Mouse (Mus musculus) left cerebral cortex, postnatal 14 days (tissue): ENCODE measurements around the gene Olfr1416. TPM values are rescaled to one million over a fixed set of nuclear protein-coding genes. Genes with fewer than 3 reads are reported as not detected.
A peak's percentile ranks its signal among the peaks of the same experiment; 100 is the strongest.
"Not testable (repeated sequence)": the region's sequence is repeated elsewhere in the genome, so short reads cannot be mapped to it uniquely, and the experiment has no call there.

Source experiments
- DNase-seq, 2 experiments: peaks; one replicate each; pipeline ENCODE4 v3.0.0; 2021 to 2022; ENCODE audit warnings: low spot score in 2 of 2, mixed read lengths in 1 of 2
- intact Hi-C: fragments of 180-260 bp; cut with DNase I; formaldehyde crosslinking; loops from one replicate; pipeline ENCODE4 v1.15.1; 2025
- long read RNA-seq, 2 experiments: library from polyadenylated mRNA; stranded (forward); transcript quantifications; one replicate each; pipeline ENCODE4 v2.0.0; 2021
- total RNA-seq, 2 experiments: library from RNA; stranded (reverse); gene quantifications; 2 replicates each; pipeline ENCODE4 v1.2.3; 2021

The Olfr1416 gene
- total RNA-seq = not detected
- long read RNA-seq, experiment 1 = 0 reads
- long read RNA-seq, experiment 2 = 0 reads

DNA sequence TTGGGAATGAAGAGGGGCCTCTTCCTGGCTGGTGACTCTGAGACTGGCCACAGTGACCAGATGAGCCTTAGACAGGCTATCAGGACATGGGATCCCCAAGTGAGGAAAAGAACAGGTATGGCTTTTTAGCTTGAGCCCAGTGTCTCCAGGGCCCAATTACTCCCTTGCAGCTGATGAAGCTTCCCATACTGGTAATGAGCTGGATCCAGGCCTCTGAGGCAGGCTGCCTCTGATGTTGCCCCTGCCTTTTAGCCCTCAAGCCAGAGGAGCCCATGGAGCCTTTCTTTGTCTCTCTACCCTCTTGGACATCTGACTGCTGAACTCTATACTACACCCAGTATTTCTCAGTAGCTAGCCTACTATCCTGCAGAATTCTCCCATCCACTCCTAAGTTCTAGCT is at the start of gene Olfr1416:
TSS of gene Olfr1416 (minus strand) at position 101 of the 400 bp plus-strand sequence.
- DNase-seq = no peak
- intact Hi-C loops = no loop called here

DNA sequence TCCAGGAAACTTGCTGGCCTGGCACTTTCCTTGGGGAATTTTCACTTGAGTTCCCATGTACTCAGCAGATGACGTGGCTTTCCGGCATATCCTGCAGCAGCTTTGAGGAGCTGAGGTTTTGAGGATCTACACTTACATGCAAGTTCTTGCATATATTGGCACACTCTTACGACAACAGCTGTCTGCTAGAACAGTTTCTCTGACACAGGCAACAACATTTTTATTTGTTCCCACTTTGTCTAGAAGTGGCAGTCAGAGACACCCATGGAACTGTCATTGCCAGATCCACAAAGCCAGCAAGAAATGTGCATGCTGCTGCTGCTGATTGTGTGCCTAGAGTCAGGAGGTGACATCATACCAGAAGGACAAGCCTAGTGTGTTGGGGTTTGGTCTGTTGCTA is 38.9 kb upstream of the Olfr1416 start:
- intact Hi-C loops = loop anchor here (5.0 kb wide), 1 partner anchor 309 kb away; the partner anchor contains the start of gene Gpc1

DNA sequence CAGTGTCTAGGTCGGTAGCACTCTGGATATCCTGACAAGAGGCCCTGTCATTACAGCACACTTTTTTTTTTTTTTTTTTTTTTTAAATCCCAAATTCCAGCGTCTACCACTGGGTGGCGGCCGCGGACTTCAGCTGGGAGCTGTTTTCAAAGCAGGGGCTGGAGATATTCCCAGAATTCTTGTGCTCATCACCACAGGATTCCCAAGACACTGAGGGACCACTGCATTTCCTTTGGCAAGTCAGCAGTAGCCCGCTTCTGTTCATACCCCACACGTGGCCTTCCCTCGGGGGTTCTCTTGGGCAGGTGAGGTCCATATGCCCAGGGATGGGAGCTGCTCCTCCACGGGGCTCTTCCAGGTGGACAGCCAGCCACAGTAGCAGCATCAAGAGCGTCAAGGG is 36.5 kb upstream of the Olfr1416 start:
- intact Hi-C loops = loop anchor here (1.0 to 5.0 kb wide), 2 partner anchors 90 to 311 kb away; partner anchors contain the start of gene Gpc1
- DNase-seq = peak; percentile 61 to 67

More for the DNA sequence above, 38.9 kb upstream of the Olfr1416 start:
- DNase-seq = no peak

DNA sequence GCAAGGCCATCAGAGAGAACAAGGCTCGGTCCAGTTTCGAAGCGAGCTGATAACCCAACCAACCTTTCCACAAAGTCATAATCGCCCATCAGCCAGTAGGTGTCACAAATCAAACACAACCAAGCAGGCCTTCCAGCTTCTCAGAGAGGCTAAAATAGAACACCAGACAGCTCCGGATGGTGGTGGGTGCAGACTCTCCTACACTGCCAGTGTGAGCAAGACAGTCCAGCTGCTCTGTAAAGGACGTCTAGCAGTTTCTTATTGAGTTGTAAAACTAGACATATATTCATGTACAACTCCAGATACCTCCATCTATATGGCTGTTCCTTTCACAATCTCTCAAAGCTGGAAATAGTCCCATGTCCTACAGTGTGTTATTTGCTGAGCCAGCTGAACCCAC is 34.1 kb upstream of the Olfr1416 start:
- DNase-seq = peak; percentile 59 to 61
- intact Hi-C loops = loop anchor here (5.0 kb wide), 1 partner anchor 378 kb away; no protein-coding TSS in a partner anchor

DNA sequence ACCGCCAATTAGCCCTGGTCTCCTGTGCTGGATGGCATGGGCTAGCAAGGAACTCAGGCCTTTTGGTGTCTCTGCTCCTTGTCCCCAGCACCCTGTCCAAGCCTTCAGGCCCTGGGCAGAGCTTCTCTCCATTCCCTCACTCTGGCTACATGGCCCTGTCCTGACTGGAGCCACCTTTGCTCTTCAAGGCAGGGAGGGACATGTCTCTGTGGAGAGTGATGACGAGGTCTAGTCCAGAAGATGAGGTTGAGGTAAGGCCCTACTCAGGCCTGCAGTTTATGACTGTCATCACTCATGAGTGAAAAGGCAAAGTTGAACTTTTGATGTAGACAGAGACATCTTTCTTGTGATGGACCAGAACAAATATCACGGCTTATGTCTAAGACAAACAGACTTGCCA is 33.6 kb upstream of the Olfr1416 start, which contains the start of gene Olfr1414:
TSS of gene Olfr1414 (minus strand) at position 101 of the 400 bp plus-strand sequence.
- DNase-seq = no peak
- intact Hi-C loops = loop anchor here (5.0 kb wide), 1 partner anchor 379 kb away; no protein-coding TSS in a partner anchor

DNA sequence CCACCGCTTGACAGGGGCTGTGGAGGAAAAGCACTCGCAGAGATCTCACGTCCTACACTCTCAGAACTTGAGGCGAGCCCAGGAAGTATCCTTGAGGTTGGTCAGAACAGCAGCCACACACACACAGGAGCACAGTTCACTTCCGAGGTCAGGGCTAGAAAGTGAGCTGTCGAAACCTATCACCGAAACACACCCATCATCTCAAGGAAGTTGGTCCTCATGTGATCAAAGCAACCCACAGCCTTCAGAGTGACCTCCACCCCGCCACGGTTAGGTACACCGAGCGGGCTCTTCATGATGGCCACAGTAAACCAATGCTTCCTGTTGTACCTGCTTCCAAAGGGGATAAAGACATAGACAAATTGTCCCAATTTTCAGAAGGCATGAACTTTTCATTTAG is 30.5 kb upstream of the Olfr1416 start:
- intact Hi-C loops = loop anchor here (5.0 kb wide), 1 partner anchor 382 kb away; no protein-coding TSS in a partner anchor
- DNase-seq = no peak

DNA sequence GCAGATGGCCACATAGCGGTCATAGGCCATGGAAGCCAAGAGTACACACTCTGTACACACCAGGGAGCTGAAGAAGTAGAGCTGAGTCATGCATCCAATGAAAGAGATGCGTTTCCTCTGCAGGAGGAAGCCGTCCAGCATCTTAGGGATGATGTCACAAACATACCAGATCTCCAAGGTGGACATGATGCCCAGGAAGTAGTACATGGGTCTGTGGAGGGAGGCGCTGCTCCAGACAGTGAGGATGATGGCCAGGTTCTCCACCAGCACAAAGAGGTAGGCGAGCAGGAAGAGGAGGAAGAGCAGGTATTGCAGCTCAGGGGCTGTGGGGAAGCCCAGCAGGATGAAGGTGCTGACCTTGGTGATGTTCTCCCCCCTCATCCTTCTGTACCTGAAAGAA is 26.7 kb upstream of the Olfr1416 start:
- intact Hi-C loops, DNase-seq: not testable (repeated sequence)

DNA sequence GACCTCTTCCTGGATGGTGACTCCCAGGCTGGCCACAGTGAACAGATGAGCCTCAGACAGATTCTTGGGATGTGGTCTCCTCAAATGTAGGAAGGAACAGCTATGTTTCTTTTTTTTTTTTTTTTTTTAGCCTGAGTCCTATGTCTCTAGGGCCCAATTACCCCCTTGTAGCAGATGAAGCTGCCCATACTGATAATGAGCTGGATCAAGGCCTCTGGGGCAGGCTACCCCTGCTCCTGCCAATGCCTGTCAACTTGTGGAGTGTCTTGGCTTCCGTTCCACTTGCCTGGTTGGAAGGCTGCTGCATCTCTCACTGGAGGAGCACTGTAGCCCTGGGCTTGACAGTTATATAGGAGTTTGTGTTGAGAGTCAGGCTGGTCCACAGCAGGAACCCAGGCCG is 11.1 kb upstream of the Olfr1416 start, which contains the start of gene Olfr1415:
TSS of gene Olfr1415 (minus strand) at position 101 of the 400 bp plus-strand sequence.
- intact Hi-C loops = no loop called here
- DNase-seq = no peak

DNA sequence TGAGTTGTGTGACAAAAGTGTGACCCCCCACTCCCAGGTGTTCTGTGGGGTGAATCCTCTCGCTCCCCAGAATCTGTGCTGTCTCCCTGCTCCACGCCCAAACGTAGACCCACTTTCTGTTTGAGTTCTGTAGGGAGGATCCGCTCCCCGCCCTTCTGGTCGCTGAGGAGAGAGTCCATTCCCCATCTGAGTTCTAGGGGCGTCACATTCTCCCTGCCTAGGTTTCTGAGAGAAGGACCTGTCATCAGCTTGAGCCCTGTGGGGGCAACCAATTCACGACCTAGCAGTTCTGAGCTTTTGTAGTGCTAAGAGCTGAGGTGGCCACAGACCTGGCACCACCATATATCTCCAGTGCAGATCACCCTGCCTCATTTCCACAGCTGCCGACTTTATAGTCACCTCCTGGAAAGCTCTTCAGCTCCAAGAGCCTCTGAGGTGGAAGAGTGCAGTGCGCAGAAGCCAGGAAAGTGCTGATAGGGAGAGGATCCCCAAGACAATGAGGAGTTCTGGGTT is 10.8 kb downstream of the Olfr1416 start:
- intact Hi-C loops = no loop called here
- DNase-seq = peak in 1 of 2 experiments; percentile 8

DNA sequence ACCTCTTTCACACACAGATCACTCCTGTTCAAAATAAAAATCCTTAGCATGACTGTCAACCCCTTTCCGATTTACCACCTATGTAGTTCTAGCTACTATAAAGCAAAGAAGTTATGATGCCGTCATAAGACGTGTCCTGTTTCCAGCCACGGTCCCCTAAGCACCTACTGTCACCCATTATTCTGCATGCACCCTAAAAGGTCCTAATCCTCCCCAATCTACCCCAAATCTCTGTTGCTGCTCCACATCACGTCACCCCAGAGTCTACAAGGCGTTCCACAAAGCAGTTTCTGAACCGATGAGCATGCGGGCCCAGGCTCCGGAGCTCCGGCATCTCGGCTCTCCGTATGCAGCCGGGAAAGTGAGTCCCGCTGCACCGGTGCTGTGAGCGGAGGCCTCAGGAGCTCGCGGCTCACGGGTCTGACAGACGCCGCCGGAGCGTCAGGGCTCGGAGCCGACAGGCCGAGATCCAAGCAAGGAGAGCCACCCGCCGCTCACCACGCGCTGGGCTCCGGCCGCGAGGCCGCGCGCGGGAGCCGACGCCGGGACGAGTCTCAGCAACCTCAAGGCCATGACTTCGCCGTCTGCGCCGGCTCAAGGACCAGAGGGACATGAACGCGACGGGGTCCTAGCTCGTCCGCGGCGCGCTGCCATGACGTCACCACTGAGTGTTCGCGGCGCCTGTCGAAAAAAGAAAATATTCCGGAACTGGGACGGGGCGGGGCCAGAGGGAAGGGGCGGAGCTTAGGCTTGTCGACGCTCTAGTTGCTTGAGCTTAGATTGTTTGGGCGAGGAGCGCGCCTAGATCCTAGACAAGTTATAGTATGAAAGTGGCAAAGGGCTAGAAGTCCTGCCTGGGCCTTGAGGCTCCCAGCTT is 11.5 kb downstream of the Olfr1416 start, which contains the start of gene Ndufa10:
TSS of gene Ndufa10 (minus strand) at position 696 of the 877 bp plus-strand sequence.
- DNase-seq = peak; percentile 92 to 94
- intact Hi-C loops = no loop called here

DNA sequence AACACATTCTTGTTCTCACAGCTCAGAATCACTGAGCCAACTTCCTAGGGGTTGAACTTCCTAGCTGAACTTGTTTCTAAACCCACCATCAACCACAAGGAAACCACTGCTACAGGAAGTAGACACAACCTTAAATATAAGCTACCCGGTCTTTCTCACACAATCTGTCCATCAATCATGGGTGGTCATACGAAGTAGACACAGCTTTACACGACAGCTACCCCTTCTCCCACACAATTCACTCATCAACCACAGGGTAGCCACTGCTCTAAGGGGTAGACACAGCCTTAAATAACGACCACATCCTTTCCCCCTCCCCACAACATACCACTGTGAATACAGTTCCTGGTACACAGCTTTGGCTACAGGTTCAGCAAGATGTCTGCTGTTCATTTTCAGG is 16.0 kb downstream of the Olfr1416 start:
- intact Hi-C loops = loop anchor here (10.0 kb wide), 1 partner anchor 934 kb away; no protein-coding TSS in a partner anchor
- DNase-seq = no peak

DNA sequence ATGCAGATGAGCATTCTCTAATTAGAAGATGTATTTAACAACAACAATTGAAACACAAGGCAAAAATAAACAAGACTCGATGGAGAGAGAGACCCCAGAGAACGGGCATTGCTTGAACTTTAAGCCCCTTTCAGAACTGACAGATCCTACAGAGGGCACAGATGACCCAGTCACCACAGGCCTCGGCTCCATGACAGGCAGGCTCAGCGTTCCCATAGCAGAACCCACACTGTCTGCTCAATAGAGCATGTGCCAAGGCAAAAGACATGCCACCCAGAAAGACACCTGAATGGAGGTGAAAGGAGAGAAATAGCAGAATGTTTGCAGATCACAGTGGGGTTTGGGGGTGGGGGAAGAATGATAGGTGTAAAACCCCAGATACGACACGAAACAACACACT is 26.5 kb downstream of the Olfr1416 start:
- intact Hi-C loops = no loop called here
- DNase-seq = no peak

DNA sequence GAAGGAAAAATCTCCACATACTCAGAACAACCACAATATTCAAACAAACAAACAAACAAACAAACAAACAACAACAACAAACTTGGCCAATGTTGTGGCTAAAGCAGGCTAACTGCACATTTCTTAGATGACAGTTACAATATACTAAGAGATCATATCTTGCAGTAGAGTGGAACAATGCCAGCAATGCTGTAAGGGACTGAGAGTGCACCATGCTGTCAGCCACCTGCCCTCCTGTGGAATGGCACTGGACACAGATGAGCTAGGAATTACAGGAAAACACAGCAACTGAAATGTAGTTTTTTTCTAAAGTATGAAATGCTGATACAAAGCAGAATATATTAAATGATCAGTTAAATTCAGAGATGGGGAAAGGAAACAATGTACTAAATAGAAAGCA is 27.2 kb downstream of the Olfr1416 start:
- DNase-seq = no peak
- intact Hi-C loops = no loop called here

DNA sequence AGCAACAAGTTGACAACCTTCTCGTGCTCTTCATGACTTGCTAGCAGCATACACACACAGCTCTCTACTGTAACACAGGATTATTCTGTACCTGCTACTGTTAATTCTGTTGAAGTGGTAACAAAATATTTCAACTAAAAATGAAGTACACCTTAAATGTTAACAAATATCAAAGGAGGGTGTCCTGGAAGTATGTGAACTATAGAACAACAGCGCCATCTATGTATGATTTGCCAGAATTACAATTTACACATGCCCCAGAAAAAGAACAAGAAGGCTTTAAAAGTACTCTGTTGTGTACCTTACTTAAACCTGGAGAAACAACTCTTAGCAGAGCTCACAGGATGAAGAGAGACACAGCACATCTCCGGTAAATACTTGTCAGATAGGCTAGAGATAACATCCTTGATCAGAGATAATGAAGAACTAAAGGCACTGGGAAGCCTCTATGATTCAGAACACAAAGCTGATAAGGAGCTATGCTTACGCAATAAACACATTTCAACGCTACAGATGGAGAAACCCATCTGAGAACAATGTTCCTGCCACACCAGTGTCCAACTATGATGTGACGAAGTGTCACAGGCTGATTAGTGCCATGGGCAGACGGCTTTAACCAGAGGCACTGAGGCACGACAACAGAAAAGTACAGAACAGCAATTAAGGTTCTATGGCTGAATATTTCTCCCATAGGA is 31.0 kb downstream of the Olfr1416 start:
- intact Hi-C loops = loop anchor here (5.0 kb wide), 2 partner anchors 277 to 497 kb away; no protein-coding TSS in a partner anchor
- DNase-seq = peak; percentile 34 to 43

DNA sequence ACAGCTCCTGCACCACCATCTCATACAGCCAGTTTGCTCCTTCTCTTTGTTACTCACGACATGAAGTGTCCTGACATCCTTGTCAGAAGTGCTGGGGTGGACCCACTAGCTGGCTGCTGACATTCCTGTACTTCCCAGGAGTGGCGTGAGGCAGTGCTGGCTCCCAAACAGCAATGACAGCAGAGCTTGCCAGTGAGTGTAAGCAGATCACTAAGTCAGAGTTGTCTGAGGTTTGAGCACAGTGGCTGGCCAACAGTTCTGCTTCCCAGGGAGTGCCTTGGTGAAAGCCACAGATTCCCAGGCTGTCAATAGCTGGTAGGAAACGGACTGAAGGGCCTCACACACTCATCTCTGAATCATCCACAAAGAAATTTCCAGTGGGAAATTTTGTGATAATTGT is 36.6 kb downstream of the Olfr1416 start:
- no peak for DNase-seq
- intact Hi-C loops = no loop called here

DNA sequence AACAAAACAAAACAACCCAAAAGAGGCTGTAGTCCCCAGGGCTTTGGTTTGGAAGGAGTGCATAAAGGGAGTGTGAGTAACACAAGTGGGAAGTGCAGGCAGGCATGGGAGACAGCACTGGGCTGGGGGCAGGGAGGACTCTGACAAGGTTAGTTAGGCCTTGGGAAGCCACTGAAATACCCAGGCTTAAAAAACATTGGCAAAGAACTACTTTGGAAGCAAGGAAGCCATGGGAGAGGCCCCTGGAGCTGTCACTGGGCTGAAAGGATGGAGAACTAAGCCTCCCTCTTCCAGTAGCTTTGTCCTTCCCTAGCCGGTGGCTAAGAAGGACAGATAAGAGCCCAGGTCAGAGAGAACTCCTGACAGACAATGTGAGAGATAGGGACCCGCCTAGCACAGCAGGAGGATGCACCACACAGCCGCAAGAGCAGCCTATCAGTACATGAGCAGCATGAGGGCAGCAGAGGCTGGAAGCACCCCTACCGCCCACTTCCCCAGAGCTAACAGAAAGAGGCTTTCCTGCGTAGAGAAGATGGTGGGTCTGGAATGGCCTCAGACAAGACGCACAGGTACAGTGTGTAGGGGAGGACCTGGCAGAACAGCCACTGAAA is 43.4 kb downstream of the Olfr1416 start:
- intact Hi-C loops = no loop called here
- no peak for DNase-seq

DNA sequence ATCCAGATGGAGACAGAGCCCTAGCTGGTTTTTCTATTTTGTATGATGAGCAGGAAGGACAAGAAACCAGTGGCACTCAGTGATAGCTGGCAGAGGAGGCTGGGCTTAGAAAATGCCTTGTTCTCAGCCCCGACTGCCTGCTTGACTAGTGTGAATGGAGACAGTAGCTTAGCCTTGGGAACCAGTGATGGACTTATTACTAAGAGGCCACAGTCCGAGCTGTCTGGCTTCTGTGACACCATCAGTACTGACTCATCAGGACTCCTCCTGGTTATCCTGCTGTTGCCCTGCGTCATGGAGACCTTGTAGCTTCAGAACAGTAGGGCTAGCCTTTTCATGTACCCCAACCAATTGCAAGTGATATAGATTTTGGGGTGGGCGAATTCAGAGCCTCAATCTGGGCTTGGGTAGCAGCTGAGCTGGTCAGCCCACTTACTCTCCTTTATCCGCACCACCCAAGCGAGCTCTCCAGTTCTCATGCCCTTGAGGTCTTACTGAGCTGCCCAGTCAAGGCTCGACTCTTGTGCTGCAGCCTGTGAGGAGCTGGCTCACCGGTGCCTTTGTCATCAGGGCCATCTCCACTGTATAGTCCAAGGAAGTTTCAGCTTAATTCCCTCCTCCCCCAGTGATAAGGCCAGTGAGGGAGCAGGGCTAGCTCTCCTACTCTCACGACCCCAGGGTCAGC is 44.7 kb downstream of the Olfr1416 start:
- DNase-seq = no peak
- intact Hi-C loops = no loop called here

DNA sequence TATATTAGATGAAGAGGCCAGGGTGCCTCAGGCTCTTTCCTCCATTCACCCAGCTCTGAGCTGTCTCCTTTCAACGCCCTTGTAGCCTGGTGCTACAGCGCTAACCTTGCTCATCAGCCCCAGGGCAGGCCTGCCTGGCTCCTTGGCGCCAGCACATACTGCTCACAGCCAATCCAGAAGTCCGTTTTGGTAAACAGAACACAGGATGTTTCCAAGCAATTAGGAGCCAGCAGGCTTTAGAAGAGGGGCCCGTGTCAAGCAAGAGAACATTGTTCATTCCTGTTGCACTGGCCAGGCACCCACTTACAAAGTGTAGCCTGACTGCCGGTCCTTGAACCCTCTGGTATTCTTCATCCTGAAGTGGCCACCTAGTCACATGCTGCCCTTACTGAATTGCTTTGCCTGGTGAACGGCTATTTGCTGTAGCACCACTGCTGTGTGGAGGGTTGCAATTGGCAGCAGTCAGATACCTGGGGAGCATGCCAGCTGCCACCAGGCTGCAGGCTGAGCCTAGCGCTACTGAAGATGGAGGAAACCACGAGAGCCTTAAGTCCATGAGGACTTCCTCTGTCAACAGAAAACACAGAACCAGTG is 47.1 kb downstream of the Olfr1416 start:
- intact Hi-C loops = no loop called here
- DNase-seq = peak; percentile 53 to 71
